Mouse (Mus musculus): ENCODE results near the gene Tec. TPM values are rescaled to one million over a fixed set of nuclear protein-coding genes. Genes with fewer than 3 reads are reported as not detected.

The Tec gene
- polyA plus RNA-seq, 1 experiment from 2014 or later = 5.2 TPM

DNA sequence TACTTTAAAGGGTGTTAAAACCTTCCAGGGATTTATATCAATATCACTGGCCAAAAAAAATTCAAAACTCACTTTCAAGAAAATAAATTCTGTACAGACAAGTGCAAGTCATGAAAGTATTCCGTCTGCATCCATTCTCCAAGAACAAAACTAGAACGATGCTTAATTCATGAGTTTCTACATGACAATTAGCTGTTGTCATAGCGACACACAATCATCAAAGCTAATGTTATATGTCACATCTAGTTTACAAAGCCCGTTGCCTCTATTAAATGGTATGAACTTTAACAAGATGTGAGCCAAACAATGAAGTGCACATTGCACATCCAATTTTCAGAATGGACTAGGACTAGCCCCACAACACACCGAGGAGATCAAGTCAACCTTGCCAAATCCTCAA lies 106.5 kb downstream of the Tec start:
- Histone ChIP-seq H3K4me1 (ENCODE audit: control insufficient read depth, insufficient read depth, low read length) (no peaks in the 10 kb centered on the region), H3K4me2 (replicated peaks; ENCODE audit: low read depth, low read length) (no peak overlapping the region), H3K36me3 (ENCODE audit: control insufficient read depth, insufficient read depth, low read length) (no peaks in the 10 kb centered on the region), H3K27me3 (ENCODE audit: control insufficient read depth, insufficient read depth, low read length) (no peaks in the 10 kb centered on the region), H3K4me3 (ENCODE audit: low read depth, low read length) (no peak overlapping the region), H3K27ac (ENCODE audit: low read length) (no peak overlapping the region), H3K9me3 (ENCODE audit: control insufficient read depth, low read depth, low read length) (no peaks in the 10 kb centered on the region), H3K9ac (replicated peaks; ENCODE audit: low read depth, low read length) (no peak overlapping the region)
- no peak for ATAC-seq (ENCODE audit: insufficient number of reproducible peaks, insufficient read depth, low FRiP score, low read depth)
- 91% methylated on average over 5 of the region's 5 CpGs for WGBS

DNA sequence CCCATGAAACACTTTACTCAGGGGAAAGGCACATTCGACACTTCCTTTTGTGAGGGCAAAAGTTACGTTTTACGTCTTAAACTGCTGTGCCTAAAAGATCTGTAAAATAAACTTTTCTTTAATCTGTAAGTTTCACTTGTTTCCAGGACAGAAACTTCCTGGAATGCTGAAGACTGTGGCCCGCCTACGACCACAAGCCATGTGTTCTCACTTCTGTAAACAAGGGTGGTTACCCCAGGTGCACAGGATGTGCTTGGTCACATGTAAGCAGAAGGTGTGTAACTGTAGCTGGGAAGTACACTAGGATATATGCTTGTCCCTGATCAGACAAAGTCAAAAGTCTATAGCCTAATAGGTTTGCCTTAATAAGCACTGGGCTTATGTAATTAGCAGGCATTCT lies 107.0 kb downstream of the Tec start:
- H3K4me1 ChIP-seq (ENCODE audit: control insufficient read depth, insufficient read depth, low read length) = no peaks in the 10 kb centered on the region
- ATAC-seq (ENCODE audit: insufficient number of reproducible peaks, insufficient read depth, low FRiP score, low read depth) = no peak
- no peaks in the 10 kb centered on the region for H3K27me3 ChIP-seq (ENCODE audit: control insufficient read depth, insufficient read depth, low read length)
- no peaks in the 10 kb centered on the region for H3K9me3 ChIP-seq (ENCODE audit: control insufficient read depth, low read depth, low read length)
- no peaks in the 10 kb centered on the region for H3K36me3 ChIP-seq (ENCODE audit: control insufficient read depth, insufficient read depth, low read length)
- H3K27ac ChIP-seq (ENCODE audit: low read length) = no peak overlapping the region
- no peak overlapping the region for H3K4me3 ChIP-seq (ENCODE audit: low read depth, low read length)
- no peak overlapping the region for H3K9ac ChIP-seq (replicated peaks; ENCODE audit: low read depth, low read length)
- H3K4me2 ChIP-seq (replicated peaks; ENCODE audit: low read depth, low read length) = no peak overlapping the region
- WGBS = 48% methylated on average over 5 of the region's 5 CpGs

DNA sequence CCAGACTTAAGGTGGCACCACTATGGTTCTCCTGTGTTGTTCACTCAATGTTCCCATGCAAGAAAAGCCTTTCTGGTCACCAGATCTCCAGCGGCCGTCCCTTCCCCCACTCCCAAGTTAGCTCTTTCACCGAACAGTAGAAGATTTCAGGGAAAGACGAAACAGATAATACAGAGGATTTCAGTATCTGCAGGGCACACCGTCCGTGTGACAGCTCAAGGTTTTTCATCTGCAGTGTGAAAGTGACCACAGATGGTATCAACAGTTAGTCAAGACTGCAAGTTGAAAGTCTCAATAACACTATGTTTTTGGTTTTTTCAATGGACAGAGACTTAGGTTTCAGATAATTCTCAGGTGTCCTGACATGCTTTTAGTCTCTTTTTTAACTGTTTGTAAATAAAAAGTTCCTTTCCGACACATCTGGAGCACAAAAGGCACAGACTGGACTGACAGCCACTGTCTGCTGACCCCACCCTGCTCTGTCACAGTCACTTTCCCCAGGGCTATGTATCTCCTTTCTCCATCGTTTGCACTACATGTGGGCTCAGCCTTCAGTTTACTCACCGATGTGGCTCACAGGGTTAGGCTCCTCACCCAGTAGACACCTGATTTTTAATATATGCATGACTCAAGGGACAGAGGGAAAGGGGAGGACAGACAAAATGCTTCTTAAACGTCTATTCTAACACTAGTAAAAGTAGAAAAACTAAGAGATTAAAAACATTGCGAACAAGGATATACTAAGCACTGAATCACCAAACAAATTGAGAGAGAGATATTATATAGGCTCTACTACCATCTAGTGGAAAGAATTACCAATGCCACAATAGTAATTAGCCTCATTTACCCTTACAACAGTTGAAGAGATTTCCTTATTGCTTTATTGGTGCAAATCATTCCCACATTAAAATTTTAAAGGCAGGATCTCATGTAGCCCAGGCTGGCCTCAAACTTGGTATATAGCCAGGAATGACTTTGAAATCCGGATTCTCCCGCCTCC lies 109.1 kb downstream of the Tec start:
- Histone ChIP-seq H3K9ac (replicated peaks; ENCODE audit: low read depth, low read length) (no peak overlapping the region), H3K36me3 (ENCODE audit: control insufficient read depth, insufficient read depth, low read length) (no peaks in the 10 kb centered on the region), H3K4me1 (ENCODE audit: control insufficient read depth, insufficient read depth, low read length) (no peaks in the 10 kb centered on the region), H3K4me3 (ENCODE audit: low read depth, low read length) (no peak overlapping the region), H3K4me2 (replicated peaks; ENCODE audit: low read depth, low read length) (no peak overlapping the region), H3K27me3 (ENCODE audit: control insufficient read depth, insufficient read depth, low read length) (no peaks in the 10 kb centered on the region), H3K9me3 (ENCODE audit: control insufficient read depth, low read depth, low read length) (no peaks in the 10 kb centered on the region), H3K27ac (ENCODE audit: low read length) (no peak overlapping the region)
- WGBS = 66% methylated on average over 13 of the region's 13 CpGs
- no peak for ATAC-seq (ENCODE audit: insufficient number of reproducible peaks, insufficient read depth, low FRiP score, low read depth)

DNA sequence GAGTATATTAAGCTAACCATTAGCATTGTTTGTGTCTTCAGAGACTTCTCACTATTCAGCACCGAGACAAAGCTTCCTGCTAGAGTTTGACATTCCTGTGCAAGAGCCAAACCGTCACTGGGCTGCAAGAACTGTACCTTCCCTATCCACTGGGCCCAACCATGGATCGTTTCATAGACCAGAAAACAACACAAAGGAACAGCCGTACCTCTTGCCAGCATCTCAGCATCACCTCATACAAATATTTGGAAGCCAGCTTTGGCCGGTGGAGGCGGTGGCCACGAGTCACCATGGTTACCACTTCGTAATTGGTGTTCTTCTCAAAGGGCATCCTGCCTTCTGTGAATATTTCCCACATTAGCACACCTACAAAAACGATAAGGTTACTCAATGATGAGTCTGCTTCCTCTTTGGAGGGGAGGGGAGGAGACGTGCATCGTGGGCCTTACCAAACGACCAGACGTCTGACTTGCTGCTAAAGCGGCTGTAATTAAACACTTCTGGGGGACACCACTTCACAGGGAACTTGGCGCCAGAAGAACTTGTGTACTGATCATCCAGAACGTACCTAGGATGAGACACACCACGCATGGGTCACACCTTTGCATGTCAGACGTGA lies 111.0 kb downstream of the Tec start:
- 80% methylated on average over 18 of the region's 18 CpGs for WGBS
- Histone ChIP-seq H3K9ac (replicated peaks; ENCODE audit: low read depth, low read length) (no peak overlapping the region), H3K27me3 (ENCODE audit: control insufficient read depth, insufficient read depth, low read length) (no peaks in the 10 kb centered on the region), H3K4me3 (ENCODE audit: low read depth, low read length) (no peak overlapping the region), H3K9me3 (ENCODE audit: control insufficient read depth, low read depth, low read length) (no peaks in the 10 kb centered on the region), H3K27ac (ENCODE audit: low read length) (no peak overlapping the region), H3K36me3 (ENCODE audit: control insufficient read depth, insufficient read depth, low read length) (no peaks in the 10 kb centered on the region), H3K4me1 (ENCODE audit: control insufficient read depth, insufficient read depth, low read length) (no peaks in the 10 kb centered on the region), H3K4me2 (replicated peaks; ENCODE audit: low read depth, low read length) (no peak overlapping the region)
- no peak for ATAC-seq (ENCODE audit: insufficient number of reproducible peaks, insufficient read depth, low FRiP score, low read depth)

DNA sequence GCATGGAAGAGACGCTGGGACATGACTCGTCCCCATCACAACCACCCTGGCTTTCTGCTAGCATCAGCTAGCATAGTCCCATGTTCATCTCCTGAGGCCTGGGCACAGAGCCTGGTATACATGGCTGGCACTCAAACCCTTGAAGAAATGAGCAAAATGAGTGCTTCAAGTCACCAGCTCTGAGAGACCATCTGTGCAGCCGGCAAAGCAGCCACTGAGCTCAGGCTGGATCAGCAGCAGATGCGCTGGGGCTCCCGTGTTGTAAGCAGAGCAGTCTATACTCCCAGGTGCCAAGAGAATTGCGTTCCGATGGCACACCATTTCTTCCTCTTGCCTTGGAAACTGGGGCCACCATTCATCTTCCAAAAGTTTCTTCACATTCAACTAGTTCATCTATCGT lies 112.3 kb downstream of the Tec start:
- ATAC-seq (ENCODE audit: insufficient number of reproducible peaks, insufficient read depth, low FRiP score, low read depth) = no peak
- no peak overlapping the region for H3K27ac ChIP-seq (ENCODE audit: low read length)
- H3K4me2 ChIP-seq (replicated peaks; ENCODE audit: low read depth, low read length) = no peak overlapping the region
- H3K4me3 ChIP-seq (ENCODE audit: low read depth, low read length) = no peak overlapping the region
- H3K4me1 ChIP-seq (ENCODE audit: control insufficient read depth, insufficient read depth, low read length) = no peaks in the 10 kb centered on the region
- H3K27me3 ChIP-seq (ENCODE audit: control insufficient read depth, insufficient read depth, low read length) = no peaks in the 10 kb centered on the region
- no peak overlapping the region for H3K9ac ChIP-seq (replicated peaks; ENCODE audit: low read depth, low read length)
- no peaks in the 10 kb centered on the region for H3K36me3 ChIP-seq (ENCODE audit: control insufficient read depth, insufficient read depth, low read length)
- no peaks in the 10 kb centered on the region for H3K9me3 ChIP-seq (ENCODE audit: control insufficient read depth, low read depth, low read length)
- 89% methylated on average over 8 of the region's 8 CpGs for WGBS

GRCm38 (mm10) chr5:72755035-72755434 lies 113.2 kb downstream of the Tec start:
- Histone ChIP-seq H3K9ac (replicated peaks; ENCODE audit: low read depth, low read length) (no peak overlapping the region), H3K9me3 (ENCODE audit: control insufficient read depth, low read depth, low read length) (no peaks in the 10 kb centered on the region), H3K36me3 (ENCODE audit: control insufficient read depth, insufficient read depth, low read length) (no peaks in the 10 kb centered on the region), H3K4me2 (replicated peaks; ENCODE audit: low read depth, low read length) (no peak overlapping the region), H3K27ac (ENCODE audit: low read length) (no peak overlapping the region), H3K27me3 (ENCODE audit: control insufficient read depth, insufficient read depth, low read length) (no peaks in the 10 kb centered on the region), H3K4me3 (ENCODE audit: low read depth, low read length) (no peak overlapping the region), H3K4me1 (ENCODE audit: control insufficient read depth, insufficient read depth, low read length) (no peaks in the 10 kb centered on the region)
- 79% methylated on average over 2 of the region's 2 CpGs for WGBS
- no peak for ATAC-seq (ENCODE audit: insufficient number of reproducible peaks, insufficient read depth, low FRiP score, low read depth)

GRCm38 (mm10) chr5:72752585-72752984 lies 115.7 kb downstream of the Tec start, which contains the start of gene Txk:
Gene Txk (minus strand): TSS chr5:72752777.
- H3K4me2 ChIP-seq (replicated peaks; ENCODE audit: low read depth, low read length) = no peak within 1 kb of the TSS
- 76% methylated on average over 5 of the region's 5 CpGs for WGBS
- ATAC-seq (ENCODE audit: insufficient number of reproducible peaks, insufficient read depth, low FRiP score, low read depth) = no peak
- H3K9ac ChIP-seq (replicated peaks; ENCODE audit: low read depth, low read length) = no peak within 1 kb of the TSS
- H3K27ac ChIP-seq (ENCODE audit: low read length) = no peak within 1 kb of the TSS
- H3K4me1 ChIP-seq (ENCODE audit: control insufficient read depth, insufficient read depth, low read length) = no peaks in the 10 kb centered on the region
- no peak within 1 kb of the TSS for H3K4me3 ChIP-seq (ENCODE audit: low read depth, low read length)
- H3K36me3 ChIP-seq (ENCODE audit: control insufficient read depth, insufficient read depth, low read length) = no peaks in the 10 kb centered on the region
- H3K27me3 ChIP-seq (ENCODE audit: control insufficient read depth, insufficient read depth, low read length) = no peaks in the 10 kb centered on the region
- H3K9me3 ChIP-seq (ENCODE audit: control insufficient read depth, low read depth, low read length) = no peaks in the 10 kb centered on the region

GRCm38 (mm10) chr5:72751056-72751758 lies 117.1 kb downstream of the Tec start:
- Histone ChIP-seq H3K27ac (ENCODE audit: low read length) (no peak overlapping the region), H3K9ac (replicated peaks; ENCODE audit: low read depth, low read length) (no peak overlapping the region), H3K36me3 (ENCODE audit: control insufficient read depth, insufficient read depth, low read length) (no peaks in the 10 kb centered on the region), H3K27me3 (ENCODE audit: control insufficient read depth, insufficient read depth, low read length) (no peaks in the 10 kb centered on the region), H3K4me2 (replicated peaks; ENCODE audit: low read depth, low read length) (no peak overlapping the region), H3K9me3 (ENCODE audit: control insufficient read depth, low read depth, low read length) (no peaks in the 10 kb centered on the region), H3K4me3 (ENCODE audit: low read depth, low read length) (no peak overlapping the region), H3K4me1 (ENCODE audit: control insufficient read depth, insufficient read depth, low read length) (no peaks in the 10 kb centered on the region)
- WGBS = 91% methylated on average over 7 of the region's 7 CpGs
- no peak for ATAC-seq (ENCODE audit: insufficient number of reproducible peaks, insufficient read depth, low FRiP score, low read depth)

Data from stomach, embryonic 14.5 days (tissue).